Mouse (Mus musculus) G1E (cell line): ENCODE measurements around the gene Usf3.

Source experiments
- CTCF ChIP-seq: IDR thresholded peaks from 2 replicates; pipeline ENCODE4 v1.5.1; 2012; ENCODE audit warnings: low read depth, low read length, inconsistent platforms, mixed read lengths
- GATA1 ChIP-seq: IDR thresholded peaks from 2 replicates; pipeline ENCODE4 v1.6.1; 2012; ENCODE audit warnings: borderline replicate concordance, low read length, inconsistent platforms, mixed read lengths
- GATA2 ChIP-seq: IDR thresholded peaks from 2 replicates; pipeline ENCODE4 v1.6.1; 2012; ENCODE audit warnings: low read depth, low read length, inconsistent platforms, borderline replicate concordance
- POLR2AphosphoS5 ChIP-seq: IDR thresholded peaks from 2 replicates; pipeline ENCODE4 v1.6.1; 2012; ENCODE audit warnings: low read depth, low read length, inconsistent platforms; ENCODE audit not compliant: insufficient replicate concordance
- TAL1 ChIP-seq: conservative IDR thresholded peaks from 2 replicates; pipeline ENCODE4 v1.6.1; 2012; ENCODE audit warnings: low read depth, low read length, inconsistent platforms, mixed read lengths

DNA sequence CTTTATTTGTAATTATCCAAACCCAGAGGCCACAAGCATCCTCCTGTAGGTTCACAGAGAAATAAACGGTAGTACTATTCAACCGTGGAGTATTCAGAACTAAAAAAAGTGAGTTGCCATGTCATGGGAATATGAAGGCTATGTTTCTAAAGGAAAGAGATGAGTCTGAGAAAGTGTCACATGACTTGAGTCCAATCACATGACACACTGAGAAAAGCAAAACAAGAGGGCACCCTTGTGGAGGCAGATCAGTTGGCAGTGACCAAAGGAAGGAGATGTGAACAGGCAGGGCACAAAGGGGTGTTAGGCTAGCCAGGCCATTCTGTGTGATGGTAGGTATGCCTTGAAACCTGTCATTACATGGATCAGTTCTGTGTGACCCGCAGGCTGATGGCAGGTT is 79.7 kb downstream of the Usf3 start:
- TF ChIP-seq CTCF (no peak), GATA1 (no peak), GATA2 (no peak), TAL1 (no peak), POLR2AphosphoS5 (no peak)
